Mouse (Mus musculus) limb, embryonic 14.5 days (tissue): ENCODE data around the gene Stxbp1. TPM values are rescaled to one million over a fixed set of nuclear protein-coding genes. Genes with fewer than 3 reads are reported as not detected.

ENCODE experiments used
- ATAC-seq: fragments of 200-750 bp; cut with Nextera tagmentation; 2 replicates; pipeline ENCODE4 v1.8.0; 2017; ENCODE audit warnings: low read depth, moderate number of reproducible peaks, moderate TSS enrichment; ENCODE audit not compliant: low FRiP score
- DNase-seq: peaks from one replicate; pipeline ENCODE4 v3.0.0-alpha.2; 2015; ENCODE audit warnings: low spot score
- H3K27ac ChIP-seq: fragments of 300-500 bp; sonication (generic); replicated peaks from 2 replicates; pipeline ENCODE4 v1.5.1; 2014; ENCODE audit warnings: low read depth, mild to moderate bottlenecking, low read length, moderate library complexity, mixed read lengths
- H3K27me3 ChIP-seq: fragments of 300-500 bp; sonication (generic); 2 replicates; pipeline ENCODE4 v1.6.1; 2014; ENCODE audit warnings: low read length, mixed read lengths; ENCODE audit not compliant: control insufficient read depth, insufficient read depth
- H3K36me3 ChIP-seq: fragments of 300-500 bp; sonication (generic); 2 replicates; pipeline ENCODE4 v1.6.1; 2014; ENCODE audit warnings: mild to moderate bottlenecking, low read length, moderate library complexity, mixed read lengths; ENCODE audit not compliant: control insufficient read depth, insufficient read depth
- H3K4me1 ChIP-seq: fragments of 300-500 bp; sonication (generic); 2 replicates; pipeline ENCODE4 v1.6.1; 2014; ENCODE audit warnings: antibody characterized with exemption, low read length, mixed read lengths; ENCODE audit not compliant: control insufficient read depth, insufficient read depth
- H3K4me2 ChIP-seq: fragments of 300-500 bp; sonication (generic); replicated peaks from 2 replicates; pipeline ENCODE4 v1.6.1; 2014; ENCODE audit warnings: low read depth, mild to moderate bottlenecking, low read length, moderate library complexity; ENCODE audit not compliant: severe bottlenecking
- H3K4me3 ChIP-seq: fragments of 300-500 bp; sonication (generic); replicated peaks from 2 replicates; pipeline ENCODE4 v1.5.1; 2014; ENCODE audit warnings: low read length
- H3K9ac ChIP-seq: fragments of 300-500 bp; sonication (generic); 2 replicates; pipeline ENCODE4 v1.6.1; 2014; ENCODE audit warnings: mild to moderate bottlenecking, low read depth, low read length, moderate library complexity; ENCODE audit not compliant: severe bottlenecking
- H3K9me3 ChIP-seq: fragments of 300-500 bp; sonication (generic); 2 replicates; pipeline ENCODE4 v1.6.1; 2016; ENCODE audit warnings: low read length; ENCODE audit not compliant: control insufficient read depth
- POLR2A ChIP-seq: fragments of 200-500 bp; IDR thresholded peaks from 2 replicates; pipeline ENCODE4 v1.8.0; 2012; ENCODE audit warnings: inconsistent platforms, mild to moderate bottlenecking, moderate library complexity, borderline replicate concordance; ENCODE audit not compliant: insufficient read depth, insufficient read length; ENCODE audit errors: extremely low read depth
- WGBS: fragments of 180-500 bp; shearing (Covaris S2); extraction: QIAGEN DNeasy Blood & Tissue Kit; methylation state at CpG from one replicate; pipeline ENCODE4 v1.1.7; 2014; 5-methylcytosine and 5-hydroxymethylcytosine counted together
- polyA plus RNA-seq, 2 experiments: library from polyadenylated mRNA; depleted of rRNA in 1 of 2; stranded (reverse) in 1 of 2; unstranded in 1 of 2; fragments of >200 nt; fragmentation: Nextera tagmentation in 1 of 2; extraction: Ambion mirVana in 1 of 2; gene quantifications; 2 replicates each; pipeline versions ENCODE4 v1.2.1 to v1.2.3; 2012 to 2014

Gene Stxbp1
- polyA plus RNA-seq, 2 experiments, result 15.8 to 22.2 TPM

DNA sequence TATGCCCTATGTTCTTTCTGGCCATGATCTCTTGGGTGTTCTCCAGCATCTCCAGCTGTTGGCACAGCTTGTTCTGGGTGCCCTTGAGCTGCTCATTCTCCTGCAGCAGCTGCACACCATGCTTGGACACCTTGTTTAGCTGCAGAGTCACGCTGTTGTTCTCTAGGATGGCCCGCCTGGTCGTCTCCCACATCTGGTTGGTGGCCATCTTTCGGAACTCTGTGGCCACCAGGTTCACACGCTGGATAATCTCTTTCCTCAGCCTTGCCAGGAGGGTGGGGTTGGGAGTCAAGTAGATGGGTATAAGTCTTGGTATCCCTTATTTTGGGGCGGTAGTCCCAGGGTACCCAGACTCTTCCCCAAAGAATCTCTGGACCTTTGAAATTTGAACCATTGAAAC is 67.3 kb downstream of the Stxbp1 start:
- Histone ChIP-seq H3K4me3 (no peak overlapping the region), H3K4me1 (peaks cover 12% of the 10 kb centered on the region), H3K4me2 (no peak overlapping the region), H3K27ac (no peak overlapping the region), H3K9me3 (no peaks in the 10 kb centered on the region), H3K36me3 (no peaks in the 10 kb centered on the region), H3K9ac (no peak overlapping the region), H3K27me3 (no peaks in the 10 kb centered on the region)
- 87% methylated on average over 6 of the region's 6 CpGs for WGBS
- TF ChIP-seq POLR2A, result no peak
- DNase-seq (no peak), ATAC-seq (no peak)

DNA sequence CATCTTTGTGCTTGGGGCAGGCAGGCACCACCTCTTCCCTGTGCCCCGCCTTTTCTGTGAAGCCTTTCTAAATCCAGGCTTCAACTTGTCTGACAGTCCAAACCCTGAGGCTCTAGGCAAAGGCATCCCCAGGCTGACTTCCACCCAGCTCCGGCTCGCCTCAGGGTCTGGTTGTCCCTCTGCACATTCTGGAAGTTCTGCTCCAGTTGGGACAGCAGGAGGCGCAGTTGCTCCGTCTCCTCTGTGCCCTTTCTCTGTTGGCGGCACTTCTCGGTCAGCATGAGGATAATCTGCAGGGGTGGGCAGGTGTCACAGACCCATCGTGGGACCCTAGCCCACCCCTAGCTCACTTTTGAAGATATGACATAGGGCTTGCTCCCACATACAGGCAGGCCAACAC is 67.9 kb downstream of the Stxbp1 start:
- peak; percentile 55 for DNase-seq
- H3K9me3 ChIP-seq, result no peaks in the 10 kb centered on the region
- H3K27ac ChIP-seq, result no peak overlapping the region
- TF ChIP-seq POLR2A, result no peak
- 14% methylated on average over 8 of the region's 8 CpGs for WGBS
- H3K4me2 ChIP-seq, result no peak overlapping the region
- no peaks in the 10 kb centered on the region for H3K36me3 ChIP-seq
- peaks cover 10% of the 10 kb centered on the region for H3K4me1 ChIP-seq
- ATAC-seq, result no peak
- no peak overlapping the region for H3K4me3 ChIP-seq
- no peak overlapping the region for H3K9ac ChIP-seq
- H3K27me3 ChIP-seq, result no peaks in the 10 kb centered on the region

DNA sequence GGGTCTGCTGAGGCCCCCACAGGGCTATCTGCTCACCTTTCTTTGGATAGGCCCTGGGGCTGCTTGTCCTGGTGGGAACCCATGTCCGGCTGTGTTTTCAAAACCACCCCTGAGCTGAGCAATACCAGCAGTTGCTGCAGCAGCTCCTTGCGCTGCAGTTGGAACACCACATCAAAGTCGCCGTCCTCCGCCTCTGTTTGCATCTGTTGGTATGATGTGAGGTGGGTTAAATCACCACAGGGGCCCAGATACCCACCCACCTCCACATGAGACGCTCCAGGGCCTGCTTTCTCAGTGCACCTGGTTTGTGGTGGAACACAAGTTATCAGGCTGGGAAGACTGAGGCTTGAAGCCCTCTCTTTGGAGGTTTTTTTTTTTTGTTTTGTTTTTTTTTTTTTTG is 69.0 kb downstream of the Stxbp1 start:
- Histone ChIP-seq H3K4me3 (no peak overlapping the region), H3K9me3 (no peaks in the 10 kb centered on the region), H3K4me1 (peaks cover 7% of the 10 kb centered on the region), H3K27me3 (no peaks in the 10 kb centered on the region), H3K9ac (no peak overlapping the region), H3K4me2 (no peak overlapping the region), H3K36me3 (no peaks in the 10 kb centered on the region), H3K27ac (no peak overlapping the region)
- TF ChIP-seq POLR2A, result no peak
- ATAC-seq (no peak), DNase-seq (no peak)
- WGBS, result 88% methylated on average over 6 of the region's 6 CpGs

DNA sequence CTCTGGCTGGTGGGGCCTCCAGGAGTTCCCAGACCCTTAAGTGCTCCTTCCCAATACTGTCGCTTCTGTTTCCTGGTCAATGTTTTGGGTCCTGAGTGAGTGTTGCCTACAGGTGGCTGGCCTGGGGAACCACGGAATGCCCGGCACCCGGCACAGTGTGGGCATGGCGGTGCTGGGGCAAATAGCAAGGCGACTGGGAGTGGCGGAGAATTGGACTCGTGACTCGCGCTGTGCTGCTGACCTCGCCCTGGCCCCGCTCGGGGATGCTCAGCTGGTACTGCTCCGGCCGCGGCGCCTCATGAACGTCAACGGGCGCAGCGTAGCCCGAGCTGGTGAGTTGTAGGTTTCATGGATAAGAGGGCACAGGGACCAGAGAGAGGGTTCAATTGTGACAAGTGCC is 70.9 kb downstream of the Stxbp1 start:
- Histone ChIP-seq H3K27me3 (no peaks in the 10 kb centered on the region), H3K36me3 (no peaks in the 10 kb centered on the region), H3K9me3 (no peaks in the 10 kb centered on the region), H3K4me2 (peak overlapping the region; percentile 88), H3K4me3 (peak overlapping the region; percentile 62), H3K9ac (peak overlapping the region; percentile 50; the same call in 1 of the 2 replicates), H3K4me1 (peaks cover 7% of the 10 kb centered on the region), H3K27ac (no peak overlapping the region)
- no peak for DNase-seq
- WGBS, result 19% methylated on average over 22 of the region's 22 CpGs
- TF ChIP-seq POLR2A, result no peak
- no peak for ATAC-seq

DNA sequence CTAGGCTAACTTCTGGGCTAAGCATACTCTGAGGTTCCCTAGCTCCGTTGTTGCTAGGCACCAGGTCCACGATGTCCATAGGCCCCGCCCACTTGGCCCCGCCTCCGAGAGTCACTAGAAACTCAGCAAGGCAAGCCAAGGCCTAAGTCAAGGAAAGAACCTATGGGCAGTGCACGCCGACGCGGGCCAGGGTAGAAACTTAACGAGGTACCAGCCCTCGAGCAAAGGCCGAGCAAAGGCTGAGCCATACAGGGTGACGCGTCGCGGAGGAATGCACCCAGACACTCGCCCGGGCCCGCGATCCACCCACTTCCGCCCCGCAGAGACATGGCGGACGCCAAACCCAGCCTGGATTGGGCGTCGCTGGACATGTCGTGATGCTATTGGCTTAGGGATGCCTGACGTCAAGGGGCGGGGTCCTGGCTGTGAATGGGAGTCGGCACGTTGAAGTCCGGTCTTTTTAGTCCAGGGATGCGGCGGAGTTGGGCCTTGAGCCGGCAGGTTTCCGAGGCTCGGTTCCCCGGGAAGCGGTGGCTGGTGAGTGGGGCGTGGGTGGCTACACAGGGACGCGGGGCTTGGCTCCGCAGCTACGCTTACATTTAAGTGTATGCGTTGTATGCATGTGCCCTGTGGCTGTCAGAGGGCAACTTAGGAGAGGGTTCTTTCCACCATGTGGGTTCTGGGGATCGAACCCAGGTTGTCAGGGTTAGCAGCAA is 71.5 kb downstream of the Stxbp1 start, which contains the start of the genes Ttc16 and Ptrh1:
TSS of gene Ttc16 (minus strand) at position 275 of the 716 bp plus-strand sequence.
TSS of gene Ptrh1 (plus strand) at position 428 of the 716 bp plus-strand sequence.
- H3K4me2 ChIP-seq, result peak within 1 kb of the TSS; percentile 88
- H3K27ac ChIP-seq, result peak within 1 kb of the TSS; percentile 75
- TF ChIP-seq POLR2A, result no peak
- H3K36me3 ChIP-seq, result no peaks in the 10 kb centered on the region
- ATAC-seq (peak; percentile 99), DNase-seq (peak; percentile 95)
- WGBS, result under 1% methylated on average over 46 of the region's 46 CpGs
- H3K9ac ChIP-seq, result peak within 1 kb of the TSS; percentile 50
- peaks cover 7% of the 10 kb centered on the region for H3K4me1 ChIP-seq
- H3K9me3 ChIP-seq, result no peaks in the 10 kb centered on the region
- peak within 1 kb of the TSS; percentile 62 for H3K4me3 ChIP-seq
- H3K27me3 ChIP-seq, result no peaks in the 10 kb centered on the region
